Mouse (Mus musculus) small intestine, adult 2 months (tissue): Measurements from ENCODE around the gene Sirt4. TPM values are rescaled to one million over a fixed set of nuclear protein-coding genes. Genes with fewer than 3 reads are reported as not detected.

ENCODE experiments used
- H3K27ac ChIP-seq: fragments of 200-500 bp; 2 replicates; pipeline ENCODE4 v1.5.1; 2012; ENCODE audit warnings: low read depth, low read length, control low read depth, inconsistent platforms; ENCODE audit not compliant: insufficient read depth
- H3K27me3 ChIP-seq: fragments of 200-500 bp; 2 replicates; pipeline ENCODE4 v1.6.1; 2012; ENCODE audit warnings: mild to moderate bottlenecking, moderate library complexity, low read length, inconsistent platforms; ENCODE audit not compliant: control insufficient read depth, insufficient read depth
- H3K36me3 ChIP-seq: fragments of 200-500 bp; 2 replicates; pipeline ENCODE4 v1.6.1; 2012; ENCODE audit warnings: mild to moderate bottlenecking, low read length, control low read depth, inconsistent platforms; ENCODE audit not compliant: control insufficient read depth, insufficient read depth
- H3K4me1 ChIP-seq: fragments of 200-500 bp; 2 replicates; pipeline ENCODE4 v1.6.1; 2012; ENCODE audit warnings: low read length, inconsistent platforms, mixed read lengths; ENCODE audit not compliant: control insufficient read depth, insufficient read depth, insufficient read length
- H3K4me3 ChIP-seq: fragments of 200-500 bp; 2 replicates; pipeline ENCODE4 v1.5.1; 2012; ENCODE audit warnings: low read depth, mild to moderate bottlenecking, control low read depth, inconsistent platforms, low read length, moderate library complexity
- CTCF ChIP-seq: fragments of 200-500 bp; IDR thresholded peaks from 2 replicates; pipeline ENCODE4 v1.5.1; 2012; ENCODE audit warnings: low read depth, mild to moderate bottlenecking, control low read depth, inconsistent platforms, low read length, moderate library complexity, mixed read lengths; ENCODE audit not compliant: insufficient replicate concordance, insufficient read length; ENCODE audit errors: extremely low read depth
- POLR2A ChIP-seq: fragments of 200-500 bp; IDR thresholded peaks from 2 replicates; pipeline ENCODE4 v1.6.1; 2012; ENCODE audit warnings: low read depth, mild to moderate bottlenecking, control low read depth, inconsistent platforms, low read length, moderate library complexity
- WGBS: fragments of 180-500 bp; shearing (Covaris S2); methylation state at CpG from one replicate; pipeline ENCODE4 v1.1.7; 2018; 5-methylcytosine and 5-hydroxymethylcytosine counted together
- polyA plus RNA-seq: library from polyadenylated mRNA; depleted of rRNA; stranded (reverse); fragments of >200 nt; gene quantifications from 2 replicates; pipeline ENCODE4 v1.2.3, GENCODE M21; 2012

Sirt4 gene
- polyA plus RNA-seq, 1 experiment = 13.6 TPM

DNA sequence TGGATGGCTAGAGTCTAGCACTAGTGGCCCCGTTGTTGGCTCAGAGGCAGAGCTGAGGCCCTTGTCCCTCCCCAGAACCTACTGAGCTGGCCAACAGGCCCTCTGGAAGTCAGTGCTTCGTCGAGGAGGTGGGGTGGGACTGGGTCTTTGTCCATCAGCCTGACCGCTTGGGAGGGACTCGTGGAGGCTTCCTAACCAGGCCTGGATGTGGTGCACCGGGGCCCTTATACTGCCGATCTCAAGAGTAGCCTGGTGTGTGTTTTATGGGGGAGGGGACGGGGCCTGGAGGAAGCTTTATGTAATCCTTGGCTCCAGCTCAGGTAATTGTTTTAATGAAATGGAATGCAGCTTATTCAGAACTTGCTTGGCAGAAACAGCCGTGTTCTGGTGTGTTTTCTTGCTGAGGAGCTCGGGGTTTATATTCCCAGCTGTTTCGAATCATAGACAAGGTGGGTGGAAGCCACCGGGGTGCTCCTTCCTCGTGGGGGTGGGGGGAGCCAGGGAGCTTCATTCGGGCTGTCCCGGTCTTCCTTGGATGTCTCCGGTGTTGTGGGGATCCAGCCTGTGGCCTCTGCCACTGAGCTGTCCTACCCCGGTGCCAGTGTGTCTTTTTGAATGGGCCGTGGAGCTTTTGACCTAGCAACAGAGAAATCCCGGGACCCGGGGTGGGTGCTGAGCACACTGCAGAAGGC is 30.5 kb upstream of the Sirt4 start:
- 47% methylated on average over 20 of the region's 20 CpGs for WGBS
- Histone ChIP-seq H3K4me3 (peak overlapping the region; percentile 28; the same call in 1 of the 2 replicates), H3K4me1 (peaks cover 17% of the 10 kb centered on the region), H3K27me3 (no peaks in the 10 kb centered on the region), H3K27ac (peak overlapping the region; percentile 64), H3K36me3 (peaks cover 4% of the 10 kb centered on the region)
- TF ChIP-seq CTCF = no peak
- TF ChIP-seq POLR2A = no peak

DNA sequence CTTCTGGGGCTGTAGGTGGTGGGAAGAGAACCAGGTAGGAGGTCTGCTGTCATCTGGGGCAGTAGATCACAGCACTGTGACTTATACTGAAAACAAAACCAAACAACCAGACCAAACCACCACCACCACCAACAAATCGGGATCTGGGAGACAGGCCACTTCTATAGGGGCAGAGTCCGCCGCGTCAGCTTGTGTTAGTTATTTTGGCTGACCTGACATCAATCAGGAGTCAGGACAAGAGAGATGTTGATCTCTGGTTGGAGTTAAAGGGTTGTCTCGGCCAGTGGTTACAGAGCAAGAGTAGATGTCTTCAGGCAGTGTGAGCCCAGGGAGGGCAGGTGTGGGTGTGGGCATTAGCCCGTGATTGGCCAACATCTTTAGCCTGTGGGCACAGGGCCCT is 29.8 kb upstream of the Sirt4 start:
- WGBS = 72% methylated on average over 6 of the region's 6 CpGs
- H3K27ac ChIP-seq = peak overlapping the region; percentile 64

DNA sequence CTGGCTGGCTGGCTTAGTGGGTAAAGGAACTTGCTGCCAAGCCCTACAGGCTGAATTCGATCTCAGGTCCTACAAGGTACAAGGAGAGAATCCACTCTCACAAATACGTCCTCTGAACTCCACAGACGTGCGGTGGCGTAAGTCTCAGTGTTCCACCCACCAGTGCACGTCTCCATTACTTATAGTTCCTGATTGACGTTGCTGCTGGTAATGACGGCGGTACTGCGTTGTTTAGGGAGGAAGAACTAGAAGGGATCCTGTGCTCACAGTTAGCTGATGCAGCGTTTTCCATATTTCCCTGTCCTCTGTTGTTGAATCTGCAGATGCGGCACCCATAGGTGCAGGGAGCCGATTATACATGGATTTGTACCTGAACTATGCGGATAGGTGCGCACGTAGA is 29.2 kb upstream of the Sirt4 start:
- H3K4me1 ChIP-seq = peaks cover 17% of the 10 kb centered on the region
- no peak overlapping the region for H3K4me3 ChIP-seq
- no peak for TF ChIP-seq POLR2A
- TF ChIP-seq CTCF = no peak
- no peak overlapping the region for H3K27ac ChIP-seq
- peaks cover 4% of the 10 kb centered on the region for H3K36me3 ChIP-seq
- WGBS = 94% methylated on average over 16 of the region's 16 CpGs
- H3K27me3 ChIP-seq = no peaks in the 10 kb centered on the region

More for the DNA sequence above, 29.8 kb upstream of the Sirt4 start:
- Histone ChIP-seq H3K4me1 (peaks cover 16% of the 10 kb centered on the region), H3K36me3 (peaks cover 4% of the 10 kb centered on the region), H3K4me3 (no peak overlapping the region), H3K27me3 (no peaks in the 10 kb centered on the region)
- TF ChIP-seq POLR2A = no peak
- TF ChIP-seq CTCF = no peak

- H3K4me1 ChIP-seq = peaks cover 20% of the 10 kb centered on the region
- no peak for TF ChIP-seq POLR2A
- no peak for TF ChIP-seq CTCF
- WGBS = 90% methylated on average over 14 of the region's 14 CpGs
- peaks cover 3% of the 10 kb centered on the region for H3K36me3 ChIP-seq
- no peaks in the 10 kb centered on the region for H3K27me3 ChIP-seq
- H3K4me3 ChIP-seq = no peak overlapping the region
- no peak overlapping the region for H3K27ac ChIP-seq
Measured at GRCm38 (mm10) chr5:115513246-115513645, 28.7 kb upstream of the Sirt4 start.

- Histone ChIP-seq H3K36me3 (peaks cover under 1% of the 10 kb centered on the region; the same call in 1 of the 2 replicates), H3K4me3 (no peak overlapping the region), H3K4me1 (peaks cover 19% of the 10 kb centered on the region), H3K27me3 (no peaks in the 10 kb centered on the region), H3K27ac (no peak overlapping the region)
- no peak for TF ChIP-seq CTCF
- TF ChIP-seq POLR2A = no peak
- 91% methylated on average over 7 of the region's 7 CpGs for WGBS
Measured at GRCm38 (mm10) chr5:115512375-115512774, 27.9 kb upstream of the Sirt4 start.

- 78% methylated on average over 15 of the region's 15 CpGs for WGBS
- H3K27me3 ChIP-seq = no peaks in the 10 kb centered on the region
- no peaks in the 10 kb centered on the region for H3K36me3 ChIP-seq
- peaks cover 17% of the 10 kb centered on the region for H3K4me1 ChIP-seq
- H3K4me3 ChIP-seq = no peak overlapping the region; the same call in 1 of the 2 replicates
- peak overlapping the region; percentile 54 for H3K27ac ChIP-seq
- TF ChIP-seq CTCF = no peak
- TF ChIP-seq POLR2A = no peak
Measured at GRCm38 (mm10) chr5:115509790-115510689, 25.5 kb upstream of the Sirt4 start.

DNA sequence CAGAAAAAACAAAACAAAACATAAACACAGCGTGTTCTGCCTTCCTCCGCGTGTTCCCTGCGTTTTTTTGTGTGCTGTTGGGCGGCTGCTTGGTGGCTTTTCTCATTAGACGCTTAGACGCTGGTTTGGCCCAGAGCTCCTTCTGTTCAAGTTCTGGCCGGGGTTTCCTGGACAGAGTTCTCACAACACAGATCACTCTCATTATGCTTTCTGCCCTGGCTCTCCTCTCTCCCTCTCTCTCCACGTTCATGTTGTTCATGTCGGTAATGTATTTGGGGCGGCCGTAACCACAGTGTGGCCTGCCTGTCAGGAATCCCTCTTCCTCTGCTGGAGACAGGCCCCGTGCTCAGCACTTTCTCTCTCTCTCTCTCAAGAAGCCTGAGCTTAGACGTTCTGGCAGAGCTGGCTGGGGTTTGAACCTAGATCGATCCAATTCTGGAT is 24.8 kb upstream of the Sirt4 start:
- WGBS = 64% methylated on average over 15 of the region's 15 CpGs
- Histone ChIP-seq H3K27ac (peak overlapping the region; percentile 54), H3K4me1 (peaks cover 11% of the 10 kb centered on the region), H3K4me3 (peak overlapping the region; percentile 5), H3K27me3 (no peaks in the 10 kb centered on the region), H3K36me3 (no peaks in the 10 kb centered on the region)
- TF ChIP-seq CTCF (no peak), POLR2A (no peak)
